Mouse (Mus musculus): ENCODE results near the gene Cyth1. TPM values are rescaled to one million over a fixed set of nuclear protein-coding genes. Genes with fewer than 3 reads are reported as not detected.

The Cyth1 gene
- polyA plus RNA-seq, 1 experiment from 2014 or later: 34.6 TPM

GRCm38 (mm10) chr11:118102838-118103237, 145.6 kb downstream of the Cyth1 start:
- no peaks in the 10 kb centered on the region for H3K4me1 ChIP-seq
- no peak overlapping the region for H3K4me2 ChIP-seq (replicated peaks)
- H3K9me3 ChIP-seq: no peaks in the 10 kb centered on the region
- H3K27ac ChIP-seq (replicated peaks): no peak overlapping the region
- no peak overlapping the region for H3K9ac ChIP-seq (replicated peaks)
- H3K36me3 ChIP-seq: no peaks in the 10 kb centered on the region
- no peak for ATAC-seq (replicated peaks)
- H3K4me3 ChIP-seq: no peak overlapping the region
- H3K27me3 ChIP-seq: no peaks in the 10 kb centered on the region
- 65% methylated on average over 3 of the region's 3 CpGs for WGBS

- Histone ChIP-seq H3K4me1 (no peaks in the 10 kb centered on the region), H3K9me3 (no peaks in the 10 kb centered on the region), H3K9ac (replicated peaks) (no peak overlapping the region), H3K27ac (replicated peaks) (no peak overlapping the region), H3K27me3 (no peaks in the 10 kb centered on the region), H3K36me3 (no peaks in the 10 kb centered on the region), H3K4me3 (no peak overlapping the region), H3K4me2 (replicated peaks) (no peak overlapping the region)
- ATAC-seq (replicated peaks): no peak
- 39% methylated on average over 9 of the region's 9 CpGs for WGBS
Measured at GRCm38 (mm10) chr11:118101133-118101532, 147.3 kb downstream of the Cyth1 start.

GRCm38 (mm10) chr11:118096736-118097135, 151.7 kb downstream of the Cyth1 start:
- no peaks in the 10 kb centered on the region for H3K9me3 ChIP-seq
- H3K4me2 ChIP-seq (replicated peaks): no peak overlapping the region
- H3K27me3 ChIP-seq: no peaks in the 10 kb centered on the region
- no peak overlapping the region for H3K27ac ChIP-seq (replicated peaks)
- no peak for ATAC-seq (replicated peaks)
- WGBS: 60% methylated on average over 2 of the region's 2 CpGs
- H3K4me1 ChIP-seq: no peaks in the 10 kb centered on the region
- H3K36me3 ChIP-seq: no peaks in the 10 kb centered on the region
- no peak overlapping the region for H3K9ac ChIP-seq (replicated peaks)
- no peak overlapping the region for H3K4me3 ChIP-seq

DNA sequence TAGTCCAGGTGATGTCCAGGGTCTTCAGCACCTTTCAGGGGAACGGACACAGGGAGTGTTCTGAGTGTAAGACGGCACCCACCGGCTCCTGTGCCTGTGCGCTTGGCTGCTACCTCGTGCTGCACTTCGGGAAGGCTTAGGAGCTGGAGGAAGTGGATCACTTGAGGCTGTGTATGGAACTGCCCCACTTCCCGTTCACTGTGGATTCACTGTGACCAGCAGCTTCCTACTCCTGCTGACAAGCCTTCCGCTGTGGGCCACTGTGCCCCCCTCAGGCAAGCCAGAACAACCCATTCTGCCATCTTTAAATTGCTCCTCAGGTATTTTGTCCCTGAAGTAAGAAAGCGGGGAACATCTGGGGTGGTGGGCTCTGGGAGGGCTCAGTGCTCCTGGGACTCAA, 153.4 kb downstream of the Cyth1 start:
- no peak overlapping the region for H3K4me3 ChIP-seq
- H3K9me3 ChIP-seq: no peaks in the 10 kb centered on the region
- no peak overlapping the region for H3K9ac ChIP-seq (replicated peaks)
- H3K4me1 ChIP-seq: no peaks in the 10 kb centered on the region
- no peak overlapping the region for H3K27ac ChIP-seq (replicated peaks)
- no peaks in the 10 kb centered on the region for H3K27me3 ChIP-seq
- no peak overlapping the region for H3K4me2 ChIP-seq (replicated peaks)
- 86% methylated on average over 9 of the region's 9 CpGs for WGBS
- H3K36me3 ChIP-seq: no peaks in the 10 kb centered on the region
- ATAC-seq (replicated peaks): no peak

- H3K4me2 ChIP-seq (replicated peaks): no peak overlapping the region
- H3K36me3 ChIP-seq: no peaks in the 10 kb centered on the region
- no peaks in the 10 kb centered on the region for H3K9me3 ChIP-seq
- 89% methylated on average over 23 of the region's 23 CpGs for WGBS
- no peaks in the 10 kb centered on the region for H3K27me3 ChIP-seq
- no peak overlapping the region for H3K27ac ChIP-seq (replicated peaks)
- H3K9ac ChIP-seq (replicated peaks): no peak overlapping the region
- no peak overlapping the region for H3K4me3 ChIP-seq
- no peak for ATAC-seq (replicated peaks)
- H3K4me1 ChIP-seq: no peaks in the 10 kb centered on the region
Measured at GRCm38 (mm10) chr11:118091002-118091670, 157.3 kb downstream of the Cyth1 start.

DNA sequence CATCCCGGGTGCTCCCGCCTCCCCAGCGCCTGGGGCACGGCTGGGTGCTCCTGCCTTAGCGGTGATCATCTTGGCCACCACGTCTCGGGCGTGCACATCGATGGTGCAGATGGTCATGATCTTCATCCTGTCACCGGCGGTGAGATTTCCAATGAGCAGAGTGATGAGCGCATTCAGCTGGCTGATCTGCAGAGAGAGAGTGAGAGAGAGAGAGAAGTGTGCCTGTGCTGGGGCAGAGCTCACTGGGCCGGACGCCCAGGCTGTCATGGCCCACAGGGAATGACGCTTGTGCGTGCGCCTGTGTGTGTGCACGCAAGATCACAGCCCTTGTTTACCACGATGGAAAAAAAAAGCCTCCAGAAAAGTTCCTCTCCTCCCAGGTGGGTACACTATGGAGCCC, 159.5 kb downstream of the Cyth1 start:
- Histone ChIP-seq H3K4me3 (no peak overlapping the region), H3K4me2 (replicated peaks) (no peak overlapping the region), H3K9me3 (no peaks in the 10 kb centered on the region), H3K9ac (replicated peaks) (no peak overlapping the region), H3K4me1 (no peaks in the 10 kb centered on the region), H3K36me3 (no peaks in the 10 kb centered on the region), H3K27ac (replicated peaks) (no peak overlapping the region), H3K27me3 (no peaks in the 10 kb centered on the region)
- WGBS: 91% methylated on average over 19 of the region's 19 CpGs
- no peak for ATAC-seq (replicated peaks)

- no peaks in the 10 kb centered on the region for H3K4me1 ChIP-seq
- 85% methylated on average over 8 of the region's 8 CpGs for WGBS
- H3K4me3 ChIP-seq: no peak overlapping the region
- no peak overlapping the region for H3K27ac ChIP-seq (replicated peaks)
- H3K36me3 ChIP-seq: no peaks in the 10 kb centered on the region
- no peaks in the 10 kb centered on the region for H3K27me3 ChIP-seq
- H3K4me2 ChIP-seq (replicated peaks): no peak overlapping the region
- H3K9me3 ChIP-seq: no peaks in the 10 kb centered on the region
- no peak for ATAC-seq (replicated peaks)
- H3K9ac ChIP-seq (replicated peaks): no peak overlapping the region
Measured at GRCm38 (mm10) chr11:118085961-118086360, 162.4 kb downstream of the Cyth1 start.

DNA sequence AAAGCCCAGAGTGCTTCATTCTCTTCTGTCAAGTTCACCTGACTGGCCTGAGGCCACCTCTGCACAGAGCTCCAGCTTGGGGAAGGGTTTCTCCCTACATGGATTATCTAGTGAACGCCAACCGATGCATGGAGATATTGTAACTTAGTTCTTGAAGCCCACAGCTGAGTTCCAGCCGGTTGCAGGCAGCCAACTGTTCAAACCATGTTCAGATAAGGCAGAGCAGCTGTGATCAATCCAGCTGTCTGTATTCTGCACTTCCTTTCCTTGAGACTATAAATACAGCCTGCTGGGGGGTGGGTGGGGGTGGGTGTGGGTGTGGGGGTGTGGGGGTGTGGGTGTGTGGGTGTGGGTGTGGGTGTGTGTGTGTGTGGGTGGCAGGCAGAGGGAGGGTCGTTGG, 163.2 kb downstream of the Cyth1 start:
- no peaks in the 10 kb centered on the region for H3K9me3 ChIP-seq
- ATAC-seq (replicated peaks): no peak
- WGBS: 86% methylated on average over 4 of the region's 4 CpGs

GRCm38 (mm10) chr11:118084266-118084665, 164.1 kb downstream of the Cyth1 start:
- Histone ChIP-seq H3K4me2 (replicated peaks) (no peak overlapping the region), H3K9ac (replicated peaks) (no peak overlapping the region), H3K27me3 (no peaks in the 10 kb centered on the region), H3K9me3 (no peaks in the 10 kb centered on the region), H3K4me3 (no peak overlapping the region), H3K4me1 (no peaks in the 10 kb centered on the region), H3K27ac (replicated peaks) (no peak overlapping the region), H3K36me3 (no peaks in the 10 kb centered on the region)
- no peak for ATAC-seq (replicated peaks)
- 89% methylated on average over 3 of the region's 3 CpGs for WGBS

More for the DNA sequence above, 163.2 kb downstream of the Cyth1 start:
- Histone ChIP-seq H3K9ac (replicated peaks) (no peak overlapping the region), H3K4me3 (no peak overlapping the region), H3K27me3 (no peaks in the 10 kb centered on the region), H3K4me2 (replicated peaks) (no peak overlapping the region), H3K4me1 (no peaks in the 10 kb centered on the region), H3K36me3 (no peaks in the 10 kb centered on the region), H3K27ac (replicated peaks) (no peak overlapping the region)

DNA sequence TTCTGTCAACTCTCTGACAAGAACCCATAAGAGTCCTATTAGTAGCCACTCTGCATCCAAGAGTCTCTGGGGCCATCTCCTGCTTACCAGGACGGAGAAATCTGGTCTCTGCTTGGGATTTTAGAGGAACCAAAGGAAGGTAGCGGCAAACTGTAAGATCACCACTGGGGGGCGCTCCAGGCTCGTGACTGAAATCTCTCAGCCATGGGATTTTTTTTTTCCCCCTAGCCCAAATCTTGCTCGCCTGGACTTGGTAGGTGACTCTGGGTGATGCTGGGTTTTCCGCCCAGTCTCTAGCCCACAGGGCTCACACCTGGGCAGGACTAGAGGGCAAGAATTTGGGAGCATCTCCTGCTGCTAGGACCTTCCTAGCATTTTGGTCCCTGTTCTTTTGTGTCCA, 164.6 kb downstream of the Cyth1 start:
- no peak overlapping the region for H3K9ac ChIP-seq (replicated peaks)
- 5% methylated on average over 6 of the region's 6 CpGs for WGBS
- no peak overlapping the region for H3K27ac ChIP-seq (replicated peaks)
- H3K4me1 ChIP-seq: no peaks in the 10 kb centered on the region
- H3K9me3 ChIP-seq: no peaks in the 10 kb centered on the region
- H3K4me3 ChIP-seq: no peak overlapping the region
- no peaks in the 10 kb centered on the region for H3K27me3 ChIP-seq
- no peak for ATAC-seq (replicated peaks)
- no peak overlapping the region for H3K4me2 ChIP-seq (replicated peaks)
- H3K36me3 ChIP-seq: no peaks in the 10 kb centered on the region

- Histone ChIP-seq H3K4me3 (no peak overlapping the region), H3K36me3 (no peaks in the 10 kb centered on the region), H3K27me3 (no peaks in the 10 kb centered on the region), H3K9ac (replicated peaks) (no peak overlapping the region), H3K9me3 (no peaks in the 10 kb centered on the region), H3K4me1 (no peaks in the 10 kb centered on the region), H3K4me2 (replicated peaks) (no peak overlapping the region), H3K27ac (replicated peaks) (no peak overlapping the region)
- 93% methylated on average over 12 of the region's 14 CpGs for WGBS
- ATAC-seq (replicated peaks): no peak
Measured at GRCm38 (mm10) chr11:118082294-118082693, 166.1 kb downstream of the Cyth1 start.
